Mouse (Mus musculus) limb, embryonic 14.5 days (tissue): ENCODE data around the gene Syna. TPM values are rescaled to one million over a fixed set of nuclear protein-coding genes. Genes with fewer than 3 reads are reported as not detected.

Source experiments
- ATAC-seq: fragments of 200-750 bp; cut with Nextera tagmentation; 2 replicates; pipeline ENCODE4 v1.8.0; 2017; ENCODE audit warnings: low read depth, moderate number of reproducible peaks, moderate TSS enrichment; ENCODE audit not compliant: low FRiP score
- DNase-seq: peaks from one replicate; pipeline ENCODE4 v3.0.0-alpha.2; 2015; ENCODE audit warnings: low spot score
- H3K27ac ChIP-seq: fragments of 300-500 bp; sonication (generic); replicated peaks from 2 replicates; pipeline ENCODE4 v1.5.1; 2014; ENCODE audit warnings: low read depth, mild to moderate bottlenecking, low read length, moderate library complexity, mixed read lengths
- H3K27me3 ChIP-seq: fragments of 300-500 bp; sonication (generic); 2 replicates; pipeline ENCODE4 v1.6.1; 2014; ENCODE audit warnings: low read length, mixed read lengths; ENCODE audit not compliant: control insufficient read depth, insufficient read depth
- H3K36me3 ChIP-seq: fragments of 300-500 bp; sonication (generic); 2 replicates; pipeline ENCODE4 v1.6.1; 2014; ENCODE audit warnings: mild to moderate bottlenecking, low read length, moderate library complexity, mixed read lengths; ENCODE audit not compliant: control insufficient read depth, insufficient read depth
- H3K4me1 ChIP-seq: fragments of 300-500 bp; sonication (generic); 2 replicates; pipeline ENCODE4 v1.6.1; 2014; ENCODE audit warnings: antibody characterized with exemption, low read length, mixed read lengths; ENCODE audit not compliant: control insufficient read depth, insufficient read depth
- H3K4me2 ChIP-seq: fragments of 300-500 bp; sonication (generic); replicated peaks from 2 replicates; pipeline ENCODE4 v1.6.1; 2014; ENCODE audit warnings: low read depth, mild to moderate bottlenecking, low read length, moderate library complexity; ENCODE audit not compliant: severe bottlenecking
- H3K4me3 ChIP-seq: fragments of 300-500 bp; sonication (generic); replicated peaks from 2 replicates; pipeline ENCODE4 v1.5.1; 2014; ENCODE audit warnings: low read length
- H3K9ac ChIP-seq: fragments of 300-500 bp; sonication (generic); 2 replicates; pipeline ENCODE4 v1.6.1; 2014; ENCODE audit warnings: mild to moderate bottlenecking, low read depth, low read length, moderate library complexity; ENCODE audit not compliant: severe bottlenecking
- H3K9me3 ChIP-seq: fragments of 300-500 bp; sonication (generic); 2 replicates; pipeline ENCODE4 v1.6.1; 2016; ENCODE audit warnings: low read length; ENCODE audit not compliant: control insufficient read depth
- POLR2A ChIP-seq: fragments of 200-500 bp; IDR thresholded peaks from 2 replicates; pipeline ENCODE4 v1.8.0; 2012; ENCODE audit warnings: inconsistent platforms, mild to moderate bottlenecking, moderate library complexity, borderline replicate concordance; ENCODE audit not compliant: insufficient read depth, insufficient read length; ENCODE audit errors: extremely low read depth
- WGBS: fragments of 180-500 bp; shearing (Covaris S2); extraction: QIAGEN DNeasy Blood & Tissue Kit; methylation state at CpG from one replicate; pipeline ENCODE4 v1.1.7; 2014; 5-methylcytosine and 5-hydroxymethylcytosine counted together
- polyA plus RNA-seq, 2 experiments: library from polyadenylated mRNA; depleted of rRNA in 1 of 2; stranded (reverse) in 1 of 2; unstranded in 1 of 2; fragments of >200 nt; fragmentation: Nextera tagmentation in 1 of 2; extraction: Ambion mirVana in 1 of 2; gene quantifications; 2 replicates each; pipeline versions ENCODE4 v1.2.1 to v1.2.3; 2012 to 2014

The Syna gene
- polyA plus RNA-seq, 2 experiments = 0.21 to 0.38 TPM

GRCm38 (mm10) chr5:134530830-134531229 is 29.1 kb downstream of the Syna start:
- DNase-seq = no peak
- Histone ChIP-seq H3K27me3 (no peaks in the 10 kb centered on the region), H3K36me3 (peaks cover 54% of the 10 kb centered on the region), H3K4me1 (peaks cover 3% of the 10 kb centered on the region; the same call in 1 of the 2 replicates), H3K9ac (no peak overlapping the region), H3K27ac (no peak overlapping the region), H3K4me3 (no peak overlapping the region), H3K4me2 (no peak overlapping the region), H3K9me3 (no peaks in the 10 kb centered on the region)
- 79% methylated on average over 7 of the region's 7 CpGs for WGBS
- TF ChIP-seq POLR2A = no peak
- no peak for ATAC-seq

DNA sequence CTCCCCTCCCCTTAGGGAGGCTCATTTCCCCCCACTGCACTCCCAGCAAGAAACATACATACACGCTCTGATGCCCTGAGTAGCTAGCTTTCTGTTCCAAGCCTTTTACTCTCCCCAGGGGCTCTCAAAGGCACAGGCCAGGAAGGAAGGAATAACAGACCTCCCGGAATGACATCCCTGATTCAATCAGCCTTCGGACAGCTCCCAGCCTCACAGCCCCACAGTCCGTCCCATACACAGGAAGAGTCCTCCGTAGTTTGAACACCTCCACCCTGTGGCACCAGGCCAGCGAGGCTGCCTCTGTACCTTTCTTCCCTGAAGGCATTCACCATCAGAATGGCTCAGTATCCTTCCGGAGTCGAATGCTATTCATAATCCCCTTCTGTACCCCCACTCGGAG is 31.5 kb downstream of the Syna start:
- H3K9me3 ChIP-seq = no peaks in the 10 kb centered on the region
- 54% methylated on average over 9 of the region's 9 CpGs for WGBS
- ATAC-seq = no peak
- no peak overlapping the region for H3K9ac ChIP-seq
- peaks cover 3% of the 10 kb centered on the region; the same call in 1 of the 2 replicates for H3K4me1 ChIP-seq
- H3K4me2 ChIP-seq = no peak overlapping the region
- H3K4me3 ChIP-seq = no peak overlapping the region
- no peak for DNase-seq
- peaks cover 42% of the 10 kb centered on the region for H3K36me3 ChIP-seq
- H3K27me3 ChIP-seq = no peaks in the 10 kb centered on the region
- no peak for TF ChIP-seq POLR2A
- H3K27ac ChIP-seq = no peak overlapping the region

- H3K4me1 ChIP-seq = peaks cover 3% of the 10 kb centered on the region; the same call in 1 of the 2 replicates
- no peak overlapping the region for H3K4me3 ChIP-seq
- 94% methylated on average over 15 of the region's 15 CpGs for WGBS
- DNase-seq (no peak), ATAC-seq (no peak)
- no peak overlapping the region for H3K9ac ChIP-seq
- no peaks in the 10 kb centered on the region for H3K9me3 ChIP-seq
- peaks cover 42% of the 10 kb centered on the region for H3K36me3 ChIP-seq
- H3K27me3 ChIP-seq = no peaks in the 10 kb centered on the region
- no peak overlapping the region for H3K27ac ChIP-seq
- TF ChIP-seq POLR2A = no peak
- no peak overlapping the region for H3K4me2 ChIP-seq
Measured at GRCm38 (mm10) chr5:134525971-134526711, 33.8 kb downstream of the Syna start.

DNA sequence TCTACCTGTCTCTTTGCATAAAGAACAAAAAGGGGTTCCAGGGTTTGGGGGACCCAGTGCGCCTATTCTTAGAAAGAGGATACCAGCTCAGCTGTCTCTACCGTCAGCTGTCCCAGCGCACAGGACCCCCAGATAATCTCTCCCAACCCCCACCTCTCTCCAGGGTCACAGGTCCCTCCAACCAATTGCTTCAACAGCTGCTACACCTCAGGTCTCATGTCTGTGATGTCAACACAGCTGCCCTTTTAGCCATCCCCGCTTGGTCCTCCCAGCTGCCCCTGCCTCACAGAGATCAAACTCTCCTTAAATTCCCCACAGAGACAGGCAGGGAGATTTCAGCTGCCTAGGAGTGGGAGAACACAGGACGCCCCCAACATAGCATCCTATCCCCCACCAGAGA is 36.2 kb downstream of the Syna start:
- no peaks in the 10 kb centered on the region for H3K27me3 ChIP-seq
- DNase-seq = no peak
- H3K9ac ChIP-seq = no peak overlapping the region
- ATAC-seq = peak; percentile 71
- no peaks in the 10 kb centered on the region for H3K9me3 ChIP-seq
- H3K36me3 ChIP-seq = peaks cover 60% of the 10 kb centered on the region
- 86% methylated on average over 5 of the region's 5 CpGs for WGBS
- TF ChIP-seq POLR2A = no peak
- H3K4me1 ChIP-seq = peaks cover 1% of the 10 kb centered on the region; the same call in 1 of the 2 replicates
- H3K27ac ChIP-seq = no peak overlapping the region
- no peak overlapping the region for H3K4me2 ChIP-seq
- H3K4me3 ChIP-seq = no peak overlapping the region

GRCm38 (mm10) chr5:134522524-134522923 is 37.4 kb downstream of the Syna start:
- Histone ChIP-seq H3K4me1 (no peaks in the 10 kb centered on the region), H3K27me3 (no peaks in the 10 kb centered on the region), H3K9ac (no peak overlapping the region), H3K4me2 (no peak overlapping the region), H3K9me3 (no peaks in the 10 kb centered on the region), H3K4me3 (no peak overlapping the region), H3K27ac (no peak overlapping the region), H3K36me3 (peaks cover 65% of the 10 kb centered on the region)
- TF ChIP-seq POLR2A = no peak
- 91% methylated on average over 25 of the region's 26 CpGs for WGBS
- no peak for DNase-seq
- no peak for ATAC-seq
